Mouse (Mus musculus) G1E-ER4 (cell line): Measurements from ENCODE around the gene Wnt2b. TPM values are rescaled to one million over a fixed set of nuclear protein-coding genes. Genes with fewer than 3 reads are reported as not detected.

ENCODE experiments used
- GATA1 ChIP-seq: IDR thresholded peaks from one replicate; pipeline ENCODE4 v1.8.0; 2012; ENCODE audit warnings: low read length, inconsistent platforms
- polyA plus RNA-seq: library from polyadenylated mRNA; stranded (reverse); fragments of >175 nt; gene quantifications from 2 replicates; pipeline ENCODE4 v1.2.3, GENCODE M21; 2012

Gene Wnt2b
- not detected in 2 replicates for polyA plus RNA-seq

GRCm38 (mm10) chr3:104961066-104962059 is at the start of gene Wnt2b:
Wnt2b (minus strand) TSS chr3:104961921.
- TF ChIP-seq GATA1, result no peak

DNA sequence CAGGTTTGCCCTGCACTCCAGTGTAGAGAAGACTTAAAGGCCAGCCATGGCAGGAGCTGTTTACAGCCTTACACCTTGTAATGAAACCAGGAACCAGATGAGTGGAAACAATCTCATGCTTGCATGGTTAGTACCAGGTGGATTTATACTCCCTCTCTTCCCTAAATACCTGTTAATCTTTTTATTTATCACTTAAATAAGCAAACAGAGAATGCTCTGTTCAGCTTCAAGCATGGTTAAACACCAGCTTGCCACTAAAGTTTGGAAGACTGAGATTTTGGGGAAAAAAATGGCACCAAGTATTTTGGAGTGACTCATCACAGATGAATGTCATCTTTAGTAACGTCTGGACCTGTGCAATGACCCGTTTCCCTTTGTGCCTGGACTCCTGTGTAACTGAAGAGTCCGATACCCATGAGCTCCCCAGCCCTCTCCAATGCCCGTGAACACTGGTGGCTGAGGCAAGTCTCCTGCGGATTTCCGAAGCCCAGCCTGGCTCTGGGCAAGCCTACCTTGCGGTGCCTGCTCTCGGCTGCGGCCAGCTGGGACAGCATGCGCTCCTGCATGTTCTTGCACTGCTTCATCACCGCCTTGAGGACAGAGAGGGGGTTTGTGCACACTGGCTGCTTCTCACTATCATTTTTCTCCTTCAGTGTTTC is 49.1 kb upstream of the Wnt2b start:
- no peak for TF ChIP-seq GATA1

- no peak for TF ChIP-seq GATA1
Observed at GRCm38 (mm10) chr3:105008070-105008469, 46.3 kb upstream of the Wnt2b start.

DNA sequence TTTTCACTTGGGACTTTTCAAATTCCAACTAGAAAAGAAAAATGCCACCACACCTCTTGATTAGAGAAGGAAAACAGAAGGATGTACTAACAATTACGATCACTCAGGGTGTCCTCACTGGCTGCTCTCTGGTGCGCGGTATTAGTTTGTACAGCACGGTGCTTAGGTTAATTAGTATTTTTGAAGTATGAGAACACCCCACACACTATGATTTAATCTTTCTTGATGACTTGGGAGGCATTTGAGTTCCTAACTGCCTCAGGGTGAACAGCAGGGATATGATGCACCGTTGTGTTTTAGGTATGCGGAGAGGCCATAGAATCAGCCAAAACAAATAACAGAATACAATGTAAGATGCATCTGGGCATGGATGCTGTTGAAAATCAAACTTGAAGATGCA is 44.4 kb upstream of the Wnt2b start:
- no peak for TF ChIP-seq GATA1

DNA sequence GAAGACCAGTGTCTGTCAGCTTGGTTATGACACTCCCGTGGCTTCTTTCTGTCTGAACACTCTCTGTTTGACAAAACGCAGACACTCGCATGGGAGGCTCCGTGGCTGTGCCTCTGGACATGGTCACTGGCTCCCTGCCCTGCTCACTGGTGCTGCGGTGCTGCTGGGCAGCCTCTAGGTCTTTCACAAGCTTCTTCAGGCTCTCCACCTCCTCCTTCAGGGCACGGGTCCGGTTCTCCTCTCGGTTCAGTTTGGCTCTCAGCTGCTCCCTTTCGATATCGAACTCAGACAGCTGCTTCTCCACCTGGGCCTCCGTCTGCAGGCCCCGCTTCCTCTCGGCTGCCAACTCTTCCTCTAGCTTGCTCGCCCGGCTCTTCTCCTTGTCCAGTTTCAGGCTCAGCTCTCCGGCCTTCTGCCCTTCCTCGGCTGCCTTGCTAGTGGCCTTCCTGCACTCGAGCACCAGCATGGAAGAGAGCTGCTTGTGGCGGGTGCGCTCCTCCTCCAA is 43.9 kb upstream of the Wnt2b start:
- TF ChIP-seq GATA1, result no peak

GRCm38 (mm10) chr3:105005011-105005410 is 43.3 kb upstream of the Wnt2b start:
- TF ChIP-seq GATA1, result no peak

GRCm38 (mm10) chr3:105003960-105004463 is 42.3 kb upstream of the Wnt2b start:
- TF ChIP-seq GATA1, result no peak

GRCm38 (mm10) chr3:105001374-105001773 is 39.7 kb upstream of the Wnt2b start:
- TF ChIP-seq GATA1, result no peak

- no peak for TF ChIP-seq GATA1
Observed at GRCm38 (mm10) chr3:105000561-105000960, 38.8 kb upstream of the Wnt2b start.

DNA sequence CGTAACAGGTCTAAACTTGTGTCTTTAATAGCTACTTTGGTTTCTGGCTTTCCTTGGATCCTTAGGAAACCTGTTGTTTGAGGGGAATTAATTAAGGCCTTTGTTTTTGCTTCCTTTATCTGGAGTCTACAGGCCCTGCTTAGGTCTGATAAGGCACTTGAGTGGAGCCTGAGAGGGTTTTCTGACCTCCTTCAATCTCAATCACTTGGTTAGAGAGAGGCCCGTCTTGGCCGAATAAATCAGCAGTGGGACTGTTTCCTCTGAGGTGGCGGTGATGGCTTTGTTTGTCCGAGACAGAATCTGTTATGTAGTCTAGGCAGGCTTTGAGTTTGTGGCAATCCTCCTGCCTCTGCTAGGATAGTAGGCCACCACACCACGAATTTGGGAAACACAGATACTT is 35.8 kb upstream of the Wnt2b start:
- no peak for TF ChIP-seq GATA1

- TF ChIP-seq GATA1, result no peak
Observed at GRCm38 (mm10) chr3:104995707-104996106, 34.0 kb upstream of the Wnt2b start.

DNA sequence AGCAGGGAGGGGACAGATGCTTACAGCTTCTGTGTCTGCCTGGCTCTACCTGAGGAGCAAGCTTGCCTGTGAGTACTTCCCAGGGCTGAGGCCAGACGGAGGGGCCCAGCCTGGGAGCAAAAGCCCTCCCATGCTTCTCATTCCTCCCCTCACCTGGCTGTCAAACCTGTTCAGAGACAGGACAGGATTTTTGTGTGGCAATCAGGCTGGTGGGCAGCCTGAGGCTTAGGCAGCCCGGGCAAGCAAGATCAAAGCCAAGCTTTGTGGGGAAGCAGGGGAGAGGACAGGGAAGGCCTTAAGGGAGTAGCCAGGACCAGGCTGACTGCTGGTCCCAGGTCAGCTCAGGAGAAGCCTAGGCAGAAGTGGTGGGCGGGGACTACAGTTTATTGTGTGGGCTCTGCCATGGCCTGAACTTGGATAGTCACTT is 32.7 kb upstream of the Wnt2b start:
- TF ChIP-seq GATA1, result no peak

DNA sequence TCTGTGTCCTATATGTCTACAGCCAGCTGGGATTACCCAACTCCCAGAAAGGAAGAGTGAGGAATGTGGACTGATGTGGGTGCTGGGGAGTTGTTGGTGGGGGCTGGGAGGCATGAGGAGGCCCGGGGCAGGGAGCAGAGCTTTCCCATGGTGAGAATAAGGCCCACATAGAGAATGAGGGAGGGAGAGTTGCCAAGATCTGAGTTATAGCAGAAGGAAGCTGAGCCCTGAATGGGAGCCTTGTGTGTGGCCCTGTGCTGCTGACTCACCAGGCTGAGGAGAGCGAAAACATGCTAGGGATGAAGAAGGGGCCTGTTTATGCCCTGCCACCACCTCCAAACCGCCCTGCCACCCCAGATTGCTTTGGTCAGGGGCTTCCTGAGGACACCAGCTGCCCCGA is 32.1 kb upstream of the Wnt2b start:
- no peak for TF ChIP-seq GATA1

- TF ChIP-seq GATA1, result no peak
Observed at GRCm38 (mm10) chr3:104992709-104993388, 31.1 kb upstream of the Wnt2b start.

- no peak for TF ChIP-seq GATA1
Observed at GRCm38 (mm10) chr3:104991703-104992102, 30.0 kb upstream of the Wnt2b start.
